Mouse (Mus musculus): ENCODE measurements around the gene Cpsf4l. TPM values are rescaled to one million over a fixed set of nuclear protein-coding genes. Genes with fewer than 3 reads are reported as not detected.

The Cpsf4l gene
- polyA plus RNA-seq, 1 experiment from 2014 or later, result 0.42 TPM

DNA sequence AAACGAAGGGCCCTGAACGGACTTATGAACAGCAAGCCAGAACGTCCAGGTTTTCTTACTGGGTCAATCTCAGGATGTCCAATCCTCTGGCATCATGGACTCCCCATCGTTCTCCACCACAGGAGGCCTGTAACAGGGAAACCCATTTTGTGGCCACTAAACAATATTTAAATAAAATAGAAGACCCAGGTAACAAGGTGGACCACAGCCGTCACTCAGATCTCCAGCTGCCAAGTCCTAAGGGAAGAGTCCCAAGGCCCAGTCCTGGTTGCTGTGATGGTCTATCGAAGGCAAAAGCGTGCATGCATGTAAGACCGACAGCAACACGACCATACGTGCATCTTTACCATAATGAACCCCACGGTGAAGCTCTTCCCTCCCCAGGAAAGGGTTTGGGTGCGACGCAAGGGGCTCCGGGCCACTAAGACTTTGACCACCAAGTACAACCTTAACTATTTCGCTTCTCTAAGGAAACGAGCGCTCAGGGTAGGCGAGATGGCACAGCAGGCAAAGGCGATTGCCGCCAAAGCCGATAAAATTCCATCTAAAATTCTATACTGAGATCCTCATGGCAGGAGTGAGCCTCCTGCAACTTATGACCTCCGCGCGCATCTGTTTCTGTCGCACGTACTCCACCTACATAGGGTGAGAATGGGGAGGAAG, 61.0 kb downstream of the Cpsf4l start, which contains the start of gene Cog1:
Gene Cog1, plus strand, starts transcription at position 480 of the 663 bp plus-strand sequence.
- no peaks in the 10 kb centered on the region for H3K9me3 ChIP-seq
- peak within 1 kb of the TSS; percentile 87 for H3K27ac ChIP-seq
- peak within 1 kb of the TSS; percentile 90 for H3K9ac ChIP-seq
- 42% methylated on average over 26 of the region's 26 CpGs for WGBS
- H3K4me2 ChIP-seq, result peak within 1 kb of the TSS; percentile 75
- peaks cover 13% of the 10 kb centered on the region for H3K36me3 ChIP-seq
- no peak for ATAC-seq (ENCODE audit: insufficient read depth, low FRiP score, low read depth)
- no peaks in the 10 kb centered on the region for H3K27me3 ChIP-seq (replicated peaks)
- H3K4me1 ChIP-seq, result peaks cover 17% of the 10 kb centered on the region
- H3K4me3 ChIP-seq (replicated peaks), result peak within 1 kb of the TSS; percentile 97

Other genes with a start within 250 kb of the Cpsf4l start
- 1.7 and 1.9 TPM in 2 replicates for gene Sstr2, start 90.7 kb downstream of the Cpsf4l start, polyA plus RNA-seq (2015; fragmentation: Nextera tagmentation; extraction: Ambion mirVana)
- 23.1 and 25.3 TPM in 2 replicates for gene Cog1, start 60.8 kb downstream of the Cpsf4l start, polyA plus RNA-seq (2015; fragmentation: Nextera tagmentation; extraction: Ambion mirVana)
- gene Slc39a11, start 59.9 kb downstream of the Cpsf4l start, polyA plus RNA-seq (2015; fragmentation: Nextera tagmentation; extraction: Ambion mirVana), result 37.1 and 46.6 TPM in 2 replicates
- 43.8 and 49.8 TPM in 2 replicates for gene Fam104a, start 25.9 kb downstream of the Cpsf4l start, polyA plus RNA-seq (2015; fragmentation: Nextera tagmentation; extraction: Ambion mirVana)
- 20.0 and 20.7 TPM in 2 replicates for gene D11Wsu47e, start 25.6 kb downstream of the Cpsf4l start, polyA plus RNA-seq (2015; fragmentation: Nextera tagmentation; extraction: Ambion mirVana)
- gene Cdc42ep4, start 41.9 kb upstream of the Cpsf4l start, polyA plus RNA-seq (2015; fragmentation: Nextera tagmentation; extraction: Ambion mirVana), result 51.6 and 59.6 TPM in 2 replicates

Data from stomach, embryonic 15.5 days (tissue).